ENCODE assay signal across 9 mouse cellular contexts in genomic region chr7:122494088-122494487, GRCm38 (mm10).
DNase-seq lines count a peak whose midpoint lies in the region; ATAC-seq lines count a peak whose summit lies in the region.
"Had no signal": no experiment of that assay in that cellular context is flagged by ENCODE, and none has a peak within 500 bp of the region (broad histone marks: within the 10 kb centered on the region; RNA-seq: fewer than 3 reads in every experiment).

No protein-coding gene starts in this region.

- no peaks in the 10 kb centered on the region for H3K27me3 ChIP-seq in lung, embryonic 15.5 days

- H3K9me3 ChIP-seq in lung, embryonic 15.5 days: no peaks in the 10 kb centered on the region

- H3K4me3 ChIP-seq in lung, embryonic 15.5 days: no peak overlapping the region
- H3K4me3 ChIP-seq: myocyte had no signal

- no peaks in the 10 kb centered on the region for H3K4me1 ChIP-seq in lung, embryonic 15.5 days

- DNase-seq in frontal cortex, postnatal 10 days (ENCODE audit: low spot score in 2 of 2): no peak
- peak; percentile 23 for DNase-seq in thymus, postnatal 0 days (ENCODE audit: low spot score)
- DNase-seq in thymus, postnatal 10 days (ENCODE audit: low spot score in 2 of 2): no peak
- DNase-seq in embryo, embryonic 9.5 days (ENCODE audit: extremely low spot score): peak; percentile 40
- no peak for DNase-seq in natural killer cell, adult 2 months (ENCODE audit: low spot score in 2 of 2)
- no peak for DNase-seq in thymus, postnatal 36 days

- no peak overlapping the region for H3K4me2 ChIP-seq in lung, embryonic 15.5 days

- H3K36me3 ChIP-seq in lung, embryonic 15.5 days: no peaks in the 10 kb centered on the region

- no peak overlapping the region for H3K9ac ChIP-seq in lung, embryonic 15.5 days

- ATAC-seq in frontal cortex, adult (ENCODE audit: low TSS enrichment): peak; percentile 76
- ATAC-seq in lung, embryonic 15.5 days (ENCODE audit: borderline replicate concordance, extremely low read depth, low FRiP score, low TSS enrichment): 0 out of 2 replicates have a peak, but pooled peaks have one; percentile 53

- H3K27ac ChIP-seq in lung, embryonic 15.5 days: no peak overlapping the region

- WGBS in lung, embryonic 15.5 days: 23% methylated on average over 3 of the region's 3 CpGs

Comparison
In these comparisons a context has a peak if more than half of its experiments do, and no peak if none do; other contexts are left out.
1. DNase-seq: peak in thymus, postnatal 0 days (single experiment) and embryo, embryonic 9.5 days (single experiment); none in frontal cortex, postnatal 10 days (0 of 2), thymus, postnatal 10 days (0 of 2), natural killer cell, adult 2 months (0 of 2) and thymus, postnatal 36 days (0 of 2).